Mouse (Mus musculus) bone marrow macrophage, adult 2 months (primary cell): Measurements from ENCODE around the gene Eral1.

Experiments used
- CTCF ChIP-seq: IDR thresholded peaks from 2 replicates; pipeline ENCODE4 v1.5.1; 2012; ENCODE audit warnings: low read depth, mild to moderate bottlenecking, low read length, moderate library complexity
- POLR2A ChIP-seq: IDR thresholded peaks from 2 replicates; pipeline ENCODE4 v1.6.1; 2012; ENCODE audit warnings: mild to moderate bottlenecking, low read depth, low read length, borderline replicate concordance

- TF ChIP-seq POLR2A (no peak), CTCF (no peak)
Measured at GRCm38 (mm10) chr11:78123782-78124181, 43.6 kb upstream of the Eral1 start.
